ENCODE assay signal across 18 mouse cellular contexts in genomic region chr6:52219234-52219942, GRCm38 (mm10). TPM values are rescaled to one million over a fixed set of nuclear protein-coding genes. Genes with fewer than 3 reads are reported as not detected.
DNase-seq lines count a peak whose midpoint lies in the region; ATAC-seq and TF ChIP-seq lines count a peak whose summit lies in the region.
"Had no signal": no experiment of that assay in that cellular context is flagged by ENCODE, and none has a peak within 500 bp of the region (broad histone marks: within the 10 kb centered on the region; RNA-seq: fewer than 3 reads in every experiment).

No protein-coding gene starts in this region.

- peaks cover 13% of the 10 kb centered on the region for H3K4me1 ChIP-seq in liver, postnatal 0 days (ENCODE audit: insufficient read depth)
- peaks cover 42% of the 10 kb centered on the region for H3K4me1 ChIP-seq in neural tube, embryonic 12.5 days
- peaks cover 11% of the 10 kb centered on the region for H3K4me1 ChIP-seq in thymus, adult 2 months (replicated peaks; ENCODE audit: control insufficient read depth, insufficient read depth, low read length)
- peaks cover 17% of the 10 kb centered on the region for H3K4me1 ChIP-seq in forebrain, embryonic 13.5 days

- no peaks in the 10 kb centered on the region for H3K9me3 ChIP-seq in liver, postnatal 0 days (ENCODE audit: low read length)
- no peaks in the 10 kb centered on the region for H3K9me3 ChIP-seq in neural tube, embryonic 12.5 days
- H3K9me3 ChIP-seq in forebrain, embryonic 13.5 days (replicated peaks), result no peaks in the 10 kb centered on the region
- H3K9me3 ChIP-seq: embryonic facial prominence, embryonic 10.5 days; heart, embryonic 13.5 days; lung, embryonic 15.5 days; midbrain, embryonic 12.5 days had no signal

- TF ChIP-seq CTCF in liver, postnatal 0 days (IDR thresholded peaks at IDR 0.05; ENCODE audit: low read depth), result no peak
- TF ChIP-seq CTCF in thymus, adult 2 months (IDR thresholded peaks at IDR 0.05; ENCODE audit: borderline replicate concordance, control insufficient read depth, extremely low read depth, insufficient read depth, low read length, poor library complexity), result no peak

- 55% methylated on average over 9 of the region's 9 CpGs for WGBS in liver, postnatal 0 days (ENCODE audit: insufficient replicate concordance)
- WGBS in neural tube, embryonic 12.5 days, result 11% methylated on average over 9 of the region's 9 CpGs
- 87% methylated on average over 9 of the region's 9 CpGs for WGBS in thymus, adult 2 months
- WGBS in forebrain, embryonic 13.5 days, result 17% methylated on average over 9 of the region's 9 CpGs

- no peak for TF ChIP-seq EP300 in liver, postnatal 0 days (IDR thresholded peaks at IDR 0.05; ENCODE audit: low read depth)

- no peak overlapping the region for H3K9ac ChIP-seq in liver, postnatal 0 days (replicated peaks)
- peak overlapping the region; percentile 100 for H3K9ac ChIP-seq in neural tube, embryonic 12.5 days
- H3K9ac ChIP-seq in forebrain, embryonic 13.5 days, result no peak overlapping the region
- H3K9ac ChIP-seq: heart, embryonic 13.5 days; hindbrain, embryonic 14.5 days; lung, embryonic 15.5 days; midbrain, embryonic 12.5 days had no signal

- DNase-seq in liver, result peak; percentile 3
- no peak for DNase-seq in liver, postnatal 0 days
- peak; percentile 52 for DNase-seq in kidney, adult 18-20 months
- peak; percentile 33 for DNase-seq in kidney, postnatal 14 days
- no peak for DNase-seq in thymus, postnatal 36 days
- DNase-seq in thymus, adult 2 months, result no peak
- DNase-seq: cerebellum, adult 18-20 months; gastrocnemius, postnatal 36 days; right cerebral cortex, postnatal 25 days had no signal

- TF ChIP-seq POLR2A in thymus, adult 2 months (IDR thresholded peaks at IDR 0.05; ENCODE audit: control insufficient read depth, extremely low read depth, insufficient read depth, low read length, poor library complexity), result no peak

- peaks cover 100% of the 10 kb centered on the region for H3K27me3 ChIP-seq in liver, postnatal 0 days (ENCODE audit: insufficient read depth, low read length)
- no peaks in the 10 kb centered on the region for H3K27me3 ChIP-seq in neural tube, embryonic 12.5 days (replicated peaks)
- peaks cover 25% of the 10 kb centered on the region for H3K27me3 ChIP-seq in thymus, adult 2 months (ENCODE audit: control insufficient read depth, insufficient read depth, low read length)
- peaks cover 100% of the 10 kb centered on the region for H3K27me3 ChIP-seq in forebrain, embryonic 13.5 days

- no peak for ATAC-seq in liver, postnatal 0 days
- ATAC-seq in neural tube, embryonic 12.5 days (ENCODE audit: low FRiP score, low read depth), result no peak
- ATAC-seq in forebrain, embryonic 13.5 days, result no peak
- ATAC-seq: activated CD4-positive, CD25-positive, alpha-beta regulatory T cell, adult 4 months; CD4-positive, CD25-positive, alpha-beta regulatory T cell, adult 4 months had no signal

- H3K4me2 ChIP-seq in liver, postnatal 0 days (ENCODE audit: low read depth, low read length), result no peak overlapping the region
- H3K4me2 ChIP-seq in neural tube, embryonic 12.5 days (replicated peaks), result peak overlapping the region; percentile 99
- no peak overlapping the region for H3K4me2 ChIP-seq in forebrain, embryonic 13.5 days
- H3K4me2 ChIP-seq: heart, embryonic 13.5 days; hindbrain, embryonic 14.5 days; lung, embryonic 15.5 days; midbrain, embryonic 12.5 days had no signal

- no peak overlapping the region for H3K27ac ChIP-seq in liver, postnatal 0 days (ENCODE audit: low read depth)
- H3K27ac ChIP-seq in neural tube, embryonic 12.5 days, result peak overlapping the region; percentile 99; the same call in 1 of the 2 replicates
- no peak overlapping the region for H3K27ac ChIP-seq in thymus, adult 2 months (ENCODE audit: control insufficient read depth, insufficient read depth, low read length)
- H3K27ac ChIP-seq in forebrain, embryonic 13.5 days, result no peak overlapping the region
- H3K27ac ChIP-seq: embryonic facial prominence, embryonic 10.5 days; heart, embryonic 13.5 days; hindbrain, embryonic 14.5 days; lung, embryonic 15.5 days; midbrain, embryonic 12.5 days had no signal

- H3K36me3 ChIP-seq in liver, postnatal 0 days (replicated peaks; ENCODE audit: insufficient read depth, low read length), result no peaks in the 10 kb centered on the region
- no peaks in the 10 kb centered on the region for H3K36me3 ChIP-seq in neural tube, embryonic 12.5 days
- H3K36me3 ChIP-seq in thymus, adult 2 months (ENCODE audit: control insufficient read depth, insufficient read depth, low read length), result no peaks in the 10 kb centered on the region
- no peaks in the 10 kb centered on the region for H3K36me3 ChIP-seq in forebrain, embryonic 13.5 days (ENCODE audit: poor library complexity, severe bottlenecking)
- H3K36me3 ChIP-seq: embryonic facial prominence, embryonic 10.5 days; heart, embryonic 13.5 days; lung, embryonic 15.5 days; midbrain, embryonic 12.5 days had no signal

- no peak overlapping the region for H3K4me3 ChIP-seq in liver, postnatal 0 days (ENCODE audit: low read depth, low read length)
- H3K4me3 ChIP-seq in neural tube, embryonic 12.5 days, result peak overlapping the region; percentile 82
- H3K4me3 ChIP-seq in thymus, adult 2 months (ENCODE audit: control insufficient read depth, insufficient read depth, low read length), result no peak overlapping the region
- no peak overlapping the region for H3K4me3 ChIP-seq in forebrain, embryonic 13.5 days
- H3K4me3 ChIP-seq: embryonic facial prominence, embryonic 10.5 days; heart, embryonic 13.5 days; lung, embryonic 15.5 days; midbrain, embryonic 12.5 days had no signal

RNA-seq across cellular contexts. Expression of gene Hoxa7, which starts 2.3 kb away (rescaled TPM):
- 0.39 and 0.50 TPM in 2 replicates for polyA plus RNA-seq in liver, postnatal 0 days (2015; fragmentation: Nextera tagmentation; extraction: Ambion mirVana)
- polyA plus RNA-seq in neural tube, embryonic 12.5 days (2016; fragmentation: Nextera tagmentation; extraction: Ambion mirVana), result 81.2 and 102 TPM in 2 replicates
- 2.5 and 3.4 TPM in 2 replicates for polyA plus RNA-seq in thymus, adult 2 months (2012; rRNA removed)
- polyA plus RNA-seq in forebrain, embryonic 13.5 days (2015; fragmentation: Nextera tagmentation; extraction: Ambion mirVana), result not detected in 2 replicates
- polyA plus RNA-seq: activated CD4-positive, CD25-positive, alpha-beta regulatory T cell, adult 4 months; CD4-positive, CD25-positive, alpha-beta regulatory T cell, adult 4 months; embryonic facial prominence, embryonic 10.5 days; midbrain, embryonic 12.5 days had no signal

RNA-seq across cellular contexts. Expression of gene Gm28308, which starts 6.2 kb away (rescaled TPM):
- polyA plus RNA-seq in liver, postnatal 0 days (2015; fragmentation: Nextera tagmentation; extraction: Ambion mirVana), result not detected in 2 replicates
- polyA plus RNA-seq in neural tube, embryonic 12.5 days (2016; fragmentation: Nextera tagmentation; extraction: Ambion mirVana), result not detected in 2 replicates
- polyA plus RNA-seq in thymus, adult 2 months (2012; rRNA removed), result 0.24 and 0.26 TPM in 2 replicates
- polyA plus RNA-seq in forebrain, embryonic 13.5 days (2015; fragmentation: Nextera tagmentation; extraction: Ambion mirVana), result not detected in 2 replicates
- polyA plus RNA-seq: activated CD4-positive, CD25-positive, alpha-beta regulatory T cell, adult 4 months; CD4-positive, CD25-positive, alpha-beta regulatory T cell, adult 4 months; embryonic facial prominence, embryonic 10.5 days; heart, embryonic 13.5 days; hindbrain, embryonic 14.5 days; lung, embryonic 15.5 days; midbrain, embryonic 12.5 days had no signal

RNA-seq across cellular contexts. Expression of gene Hoxa3, which starts 6.3 kb away (rescaled TPM):
- polyA plus RNA-seq in liver, postnatal 0 days (2015; fragmentation: Nextera tagmentation; extraction: Ambion mirVana), result 0.16 and 0.17 TPM in 2 replicates
- 21.1 and 25.1 TPM in 2 replicates for polyA plus RNA-seq in neural tube, embryonic 12.5 days (2016; fragmentation: Nextera tagmentation; extraction: Ambion mirVana)
- polyA plus RNA-seq in thymus, adult 2 months (2012; rRNA removed), result 3.5 and 3.6 TPM in 2 replicates
- not detected in 2 replicates for polyA plus RNA-seq in forebrain, embryonic 13.5 days (2015; fragmentation: Nextera tagmentation; extraction: Ambion mirVana)
- polyA plus RNA-seq: midbrain, embryonic 12.5 days had no signal

RNA-seq across cellular contexts. Expression of gene Hoxa6, which starts 10.9 kb away (rescaled TPM):
- not detected in 2 replicates for polyA plus RNA-seq in liver, postnatal 0 days (2015; fragmentation: Nextera tagmentation; extraction: Ambion mirVana)
- polyA plus RNA-seq in neural tube, embryonic 12.5 days (2016; fragmentation: Nextera tagmentation; extraction: Ambion mirVana), result 34.7 and 34.9 TPM in 2 replicates
- 0.39 and 0.46 TPM in 2 replicates for polyA plus RNA-seq in thymus, adult 2 months (2012; rRNA removed)
- polyA plus RNA-seq in forebrain, embryonic 13.5 days (2015; fragmentation: Nextera tagmentation; extraction: Ambion mirVana), result not detected in 2 replicates
- polyA plus RNA-seq: activated CD4-positive, CD25-positive, alpha-beta regulatory T cell, adult 4 months; CD4-positive, CD25-positive, alpha-beta regulatory T cell, adult 4 months; embryonic facial prominence, embryonic 10.5 days; midbrain, embryonic 12.5 days had no signal

RNA-seq across cellular contexts. Expression of gene Hoxa9, which starts 11.5 kb away (rescaled TPM):
- polyA plus RNA-seq in liver, postnatal 0 days (2015; fragmentation: Nextera tagmentation; extraction: Ambion mirVana), result 0.11 and 0.26 TPM in 2 replicates
- polyA plus RNA-seq in neural tube, embryonic 12.5 days (2016; fragmentation: Nextera tagmentation; extraction: Ambion mirVana), result 124 and 131 TPM in 2 replicates
- 0.26 and 0.56 TPM in 2 replicates for polyA plus RNA-seq in thymus, adult 2 months (2012; rRNA removed)
- polyA plus RNA-seq in forebrain, embryonic 13.5 days (2015; fragmentation: Nextera tagmentation; extraction: Ambion mirVana), result not detected in 2 replicates
- polyA plus RNA-seq: embryonic facial prominence, embryonic 10.5 days; midbrain, embryonic 12.5 days had no signal

Comparison
In these comparisons a context has a peak if more than half of its experiments do, and no peak if none do; other contexts are left out.
1. DNase-seq: peak in liver (single experiment), kidney, adult 18-20 months (single experiment) and kidney, postnatal 14 days (single experiment); none in liver, postnatal 0 days (single experiment), thymus, postnatal 36 days (0 of 2) and thymus, adult 2 months (single experiment).
2. RNA of gene Hoxa7, which starts 2.3 kb away (polyA plus RNA-seq): 81.2 to 102 TPM in neural tube, embryonic 12.5 days; 2.5 to 3.4 TPM in thymus, adult 2 months, 0.39 to 0.50 TPM in liver, postnatal 0 days and not detected in forebrain, embryonic 13.5 days; every median in the first group is over 10 times any median in the second.